Mouse (Mus musculus) lung, adult 2 months (tissue): ENCODE measurements around the gene Osbpl9.

ENCODE experiments used
- CTCF ChIP-seq: fragments of 200-500 bp; IDR thresholded peaks from 2 replicates; pipeline ENCODE4 v1.5.1; 2011; ENCODE audit warnings: mild to moderate bottlenecking, low read length, control low read depth; ENCODE audit not compliant: insufficient read depth
- POLR2A ChIP-seq: fragments of 200-500 bp; IDR thresholded peaks from 2 replicates; pipeline ENCODE4 v1.6.1; 2011; ENCODE audit warnings: low read depth, mild to moderate bottlenecking, control low read depth, low read length, borderline replicate concordance; ENCODE audit errors: extremely low read depth

DNA sequence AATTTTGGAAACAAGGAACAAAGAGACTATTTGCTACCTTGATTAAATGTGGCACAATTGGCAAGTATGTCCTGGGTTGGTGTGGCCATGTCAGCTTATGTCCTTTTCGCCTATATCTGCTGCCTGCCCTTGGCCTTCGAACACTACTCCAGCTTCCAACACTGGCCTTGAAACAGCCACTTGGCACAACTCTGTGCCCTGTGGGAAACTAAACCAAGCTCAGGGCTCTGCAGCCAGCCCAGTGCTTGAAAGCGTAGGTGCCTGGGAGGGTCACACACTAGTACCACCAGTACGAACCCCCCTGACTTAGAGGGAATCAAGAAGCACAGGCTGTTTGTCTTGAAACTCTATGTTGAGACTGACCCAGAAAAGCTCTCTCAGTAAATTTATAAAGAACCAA is 3.0 kb downstream of the Osbpl9 start:
- TF ChIP-seq CTCF (no peak), POLR2A (no peak)
